Mouse (Mus musculus) ovary, adult 2 months (tissue): ENCODE data around the gene Myof. TPM values are rescaled to one million over a fixed set of nuclear protein-coding genes. Genes with fewer than 3 reads are reported as not detected.

Experiments
- polyA plus RNA-seq: library from polyadenylated mRNA; depleted of rRNA; stranded (reverse); fragments of >200 nt; gene quantifications from 2 replicates; pipeline ENCODE4 v1.2.3, GENCODE M21; 2012; rRNA removed

Myof gene
- 26.0 and 26.8 TPM in 2 replicates for polyA plus RNA-seq

GRCm38 (mm10) chr19:38043281-38043981 is at the start of gene Myof:
Gene Myof, minus strand, starts transcription at chr19:38043577.

GRCm38 (mm10) chr19:38054720-38055192 is 11.4 kb upstream of the Myof start, which contains the start of gene Cep55:
Gene Cep55, plus strand, starts transcription at chr19:38055011.

Other genes starting within 250 kb of the Myof start
- gene Cep55, start 11.4 kb upstream of the Myof start, polyA plus RNA-seq, result 1.9 and 2.5 TPM in 2 replicates
- 4.2 and 5.5 TPM in 2 replicates for gene Ffar4, start 53.5 kb upstream of the Myof start, polyA plus RNA-seq
- gene Rbp4, start 81.7 kb upstream of the Myof start, polyA plus RNA-seq, result 44.5 and 53.4 TPM in 2 replicates
- gene Pde6c, start 89.2 kb upstream of the Myof start, polyA plus RNA-seq, result not detected in 2 replicates
- gene Fra10ac1, start 180.6 kb upstream of the Myof start, polyA plus RNA-seq, result 2.9 and 6.2 TPM in 2 replicates
- gene Lgi1, start 221.0 kb upstream of the Myof start, polyA plus RNA-seq, result 0.05 and 0.16 TPM in 2 replicates